Comparison of ENCODE assay signal across 8 mouse cellular contexts in the genomic region with DNA sequence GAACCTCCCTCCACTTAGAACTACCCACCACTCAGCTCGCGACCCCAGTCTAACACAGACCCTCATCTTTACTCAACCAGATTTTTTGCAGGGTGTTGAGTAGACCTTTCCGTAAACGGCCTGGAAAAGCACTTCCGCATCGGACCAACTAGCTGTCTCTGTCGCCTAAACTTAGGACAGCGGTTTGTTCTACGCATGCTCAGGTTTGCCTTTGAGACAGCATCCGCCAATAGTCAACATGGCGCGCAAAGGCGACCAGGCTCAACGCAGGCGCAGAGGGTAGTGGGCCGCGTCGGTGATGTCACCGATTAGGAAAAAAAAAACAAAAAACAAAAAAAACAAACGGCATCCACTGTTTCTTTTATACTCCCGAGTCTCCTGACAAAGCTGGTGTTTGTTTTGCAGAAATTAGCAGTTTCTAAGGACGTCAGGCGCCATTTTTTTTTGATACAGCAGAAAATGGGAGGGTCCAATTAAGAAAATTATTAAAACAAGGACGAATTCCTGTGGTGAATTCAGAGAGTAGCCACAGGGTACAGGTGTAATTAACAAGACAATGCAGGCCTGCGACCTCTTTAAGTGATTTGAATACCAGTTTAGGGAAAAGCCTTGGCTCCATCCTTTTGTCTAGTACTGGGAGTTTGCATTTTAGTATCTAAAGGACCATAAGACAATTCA. TPM values are rescaled to one million over a fixed set of nuclear protein-coding genes. Genes with fewer than 3 reads are reported as not detected.
DNase-seq lines count a peak whose midpoint lies in the region; ATAC-seq and TF ChIP-seq lines count a peak whose summit lies in the region.

A gene (minus strand): TSS at position 451 of the 678 bp plus-strand sequence.

- no peak for TF ChIP-seq POLR2A in brain, embryonic 14.5 days (IDR thresholded peaks at IDR 0.05; ENCODE audit: borderline replicate concordance, extremely low read depth, insufficient read depth, insufficient read length, poor library complexity, severe bottlenecking)

- H3K4me1 ChIP-seq in erythroblast, embryonic 14.5 days (ENCODE audit: control insufficient read depth) = peaks cover 3% of the 10 kb centered on the region; the same call in 1 of the 2 replicates
- no peaks in the 10 kb centered on the region for H3K4me1 ChIP-seq in heart, embryonic 12.5 days (replicated peaks)
- H3K4me1 ChIP-seq in kidney, postnatal 0 days (replicated peaks; ENCODE audit: insufficient read depth, low read length) = no peaks in the 10 kb centered on the region
- H3K4me1 ChIP-seq in liver, embryonic 11.5 days (replicated peaks; ENCODE audit: control insufficient read depth, insufficient read depth, low read length) = no peaks in the 10 kb centered on the region
- H3K4me1 ChIP-seq in stomach, embryonic 14.5 days (ENCODE audit: control insufficient read depth, insufficient read depth, low read length) = no peaks in the 10 kb centered on the region

- H3K9me3 ChIP-seq in erythroblast, embryonic 14.5 days (ENCODE audit: control insufficient read depth, low read length) = no peaks in the 10 kb centered on the region
- peaks cover 4% of the 10 kb centered on the region; the same call in 1 of the 2 replicates for H3K9me3 ChIP-seq in heart, embryonic 12.5 days (replicated peaks)
- no peaks in the 10 kb centered on the region for H3K9me3 ChIP-seq in kidney, postnatal 0 days (replicated peaks; ENCODE audit: low read length)
- H3K9me3 ChIP-seq in liver, embryonic 11.5 days (ENCODE audit: control insufficient read depth, low read length) = no peaks in the 10 kb centered on the region
- no peaks in the 10 kb centered on the region for H3K9me3 ChIP-seq in stomach, embryonic 14.5 days (ENCODE audit: control insufficient read depth, low read depth, low read length)

- peak; percentile 76 to 77 for DNase-seq in B cell, adult 2 months
- DNase-seq in brain, embryonic 14.5 days (ENCODE audit: low read depth) = peak; percentile 94
- DNase-seq in kidney, postnatal 0 days (ENCODE audit: low spot score) = peak; percentile 87
- DNase-seq in liver, embryonic 11.5 days (ENCODE audit: low spot score) = peak; percentile 53
- DNase-seq in naive thymus-derived CD4-positive, alpha-beta T cell, adult 2 months (ENCODE audit: low read depth) = peak; percentile 86

- peak; percentile 86 for ATAC-seq in heart, embryonic 12.5 days (ENCODE audit: insufficient number of reproducible peaks, low FRiP score)
- peak; percentile 97 for ATAC-seq in kidney, postnatal 0 days (replicated peaks; ENCODE audit: low FRiP score, low read depth)
- peak; percentile 91 for ATAC-seq in liver, embryonic 11.5 days (replicated peaks; ENCODE audit: low FRiP score)
- ATAC-seq in stomach, embryonic 14.5 days (ENCODE audit: insufficient number of reproducible peaks, insufficient read depth, low FRiP score, low read depth) = peak; percentile 92

- H3K27me3 ChIP-seq in erythroblast, embryonic 14.5 days (ENCODE audit: control insufficient read depth) = no peaks in the 10 kb centered on the region
- no peaks in the 10 kb centered on the region for H3K27me3 ChIP-seq in heart, embryonic 12.5 days (replicated peaks)
- H3K27me3 ChIP-seq in kidney, postnatal 0 days (ENCODE audit: insufficient read depth, low read length) = no peaks in the 10 kb centered on the region
- H3K27me3 ChIP-seq in liver, embryonic 11.5 days (replicated peaks; ENCODE audit: control insufficient read depth, insufficient read depth, low read length) = no peaks in the 10 kb centered on the region
- no peaks in the 10 kb centered on the region for H3K27me3 ChIP-seq in stomach, embryonic 14.5 days (ENCODE audit: control insufficient read depth, insufficient read depth, low read length)

- H3K9ac ChIP-seq in heart, embryonic 12.5 days = peak within 1 kb of the TSS; percentile 61; the same call in 1 of the 2 replicates
- peak within 1 kb of the TSS; percentile 54 for H3K9ac ChIP-seq in kidney, postnatal 0 days (ENCODE audit: low read depth, low read length)
- peak within 1 kb of the TSS; percentile 66 for H3K9ac ChIP-seq in liver, embryonic 11.5 days (ENCODE audit: low read depth, low read length)
- H3K9ac ChIP-seq in stomach, embryonic 14.5 days (replicated peaks; ENCODE audit: low read depth, low read length) = peak within 1 kb of the TSS; percentile 21; the same call in 1 of the 2 replicates

- H3K4me2 ChIP-seq in heart, embryonic 12.5 days = peak within 1 kb of the TSS; percentile 66
- H3K4me2 ChIP-seq in kidney, postnatal 0 days (ENCODE audit: low read length) = peak within 1 kb of the TSS; percentile 55
- H3K4me2 ChIP-seq in liver, embryonic 11.5 days = peak within 1 kb of the TSS; percentile 56
- H3K4me2 ChIP-seq in stomach, embryonic 14.5 days (replicated peaks; ENCODE audit: low read depth, low read length) = peak within 1 kb of the TSS; percentile 39

- peak within 1 kb of the TSS; percentile 77 for H3K4me3 ChIP-seq in erythroblast, embryonic 14.5 days (replicated peaks)
- peak within 1 kb of the TSS; percentile 62 for H3K4me3 ChIP-seq in heart, embryonic 12.5 days
- peak within 1 kb of the TSS; percentile 48 for H3K4me3 ChIP-seq in kidney, postnatal 0 days (replicated peaks; ENCODE audit: low read depth, low read length)
- H3K4me3 ChIP-seq in liver, embryonic 11.5 days (ENCODE audit: low read depth, low read length) = peak within 1 kb of the TSS; percentile 56
- peak within 1 kb of the TSS; percentile 43 for H3K4me3 ChIP-seq in stomach, embryonic 14.5 days (ENCODE audit: low read depth, low read length)

- H3K36me3 ChIP-seq in erythroblast, embryonic 14.5 days (ENCODE audit: control insufficient read depth) = no peaks in the 10 kb centered on the region
- no peaks in the 10 kb centered on the region for H3K36me3 ChIP-seq in heart, embryonic 12.5 days
- H3K36me3 ChIP-seq in kidney, postnatal 0 days (ENCODE audit: insufficient read depth, low read length) = no peaks in the 10 kb centered on the region
- H3K36me3 ChIP-seq in liver, embryonic 11.5 days (ENCODE audit: control insufficient read depth, insufficient read depth, low read length) = no peaks in the 10 kb centered on the region
- H3K36me3 ChIP-seq in stomach, embryonic 14.5 days (ENCODE audit: control insufficient read depth, insufficient read depth, low read length) = no peaks in the 10 kb centered on the region

- TF ChIP-seq CTCF in brain, embryonic 14.5 days (IDR thresholded peaks at IDR 0.05; ENCODE audit: borderline replicate concordance, extremely low read depth, insufficient read depth, insufficient read length) = no peak
- TF ChIP-seq CTCF in kidney, postnatal 0 days (IDR thresholded peaks at IDR 0.05; ENCODE audit: low read depth) = no peak

- no peak within 1 kb of the TSS for H3K27ac ChIP-seq in heart, embryonic 12.5 days (ENCODE audit: poor library complexity, severe bottlenecking)
- no peak within 1 kb of the TSS for H3K27ac ChIP-seq in kidney, postnatal 0 days
- H3K27ac ChIP-seq in liver, embryonic 11.5 days (ENCODE audit: low read depth, low read length) = no peak within 1 kb of the TSS
- no peak within 1 kb of the TSS for H3K27ac ChIP-seq in stomach, embryonic 14.5 days (ENCODE audit: low read length)

- WGBS in heart, embryonic 12.5 days = 16% methylated on average over 25 of the region's 25 CpGs
- WGBS in kidney, postnatal 0 days = 24% methylated on average over 25 of the region's 25 CpGs
- 17% methylated on average over 25 of the region's 25 CpGs for WGBS in liver, embryonic 11.5 days
- WGBS in stomach, embryonic 14.5 days = 22% methylated on average over 25 of the region's 25 CpGs

RNA-seq across cellular contexts. Expression of the gene that starts here (rescaled TPM):
- polyA plus RNA-seq in brain, embryonic 14.5 days (2012; rRNA removed) = 7.4 and 7.9 TPM in 2 replicates
- 0.01 TPM in 1 of 2 replicates, not detected in the other for polyA plus RNA-seq in erythroblast, embryonic 14.5 days (2012)
- polyA plus RNA-seq in heart, embryonic 12.5 days (2016; fragmentation: Nextera tagmentation; extraction: Ambion mirVana) = 4.1 and 4.4 TPM in 2 replicates
- 5.1 and 5.4 TPM in 2 replicates for polyA plus RNA-seq in kidney, postnatal 0 days (2015; fragmentation: Nextera tagmentation; extraction: Ambion mirVana)
- polyA plus RNA-seq in liver, embryonic 11.5 days (2014; fragmentation: Nextera tagmentation; extraction: Ambion mirVana) = 4.5 TPM in 2 replicates
- polyA plus RNA-seq in stomach, embryonic 14.5 days (2014; fragmentation: Nextera tagmentation; extraction: Ambion mirVana) = 8.5 and 8.7 TPM in 2 replicates
